Mouse (Mus musculus) lung, postnatal 0 days (tissue): ENCODE data around the gene Tctn3. TPM values are rescaled to one million over a fixed set of nuclear protein-coding genes. Genes with fewer than 3 reads are reported as not detected.
"Not testable (repeated sequence)": the region's sequence is repeated elsewhere in the genome, so short reads cannot be mapped to it uniquely, and the experiment has no call there.

ENCODE experiments used
- ATAC-seq: fragments of 200-750 bp; cut with Nextera tagmentation; 2 replicates; pipeline ENCODE4 v1.8.0; 2017; ENCODE audit warnings: moderate library complexity
- DNase-seq: peaks from one replicate; pipeline ENCODE4 v3.0.0-alpha.2; 2016; ENCODE audit warnings: low spot score
- H3K27ac ChIP-seq: fragments of 300-500 bp; sonication (generic); 2 replicates; pipeline ENCODE4 v1.5.1; 2014; ENCODE audit warnings: antibody characterized with exemption, mild to moderate bottlenecking, low read length, mixed read lengths
- H3K27me3 ChIP-seq: fragments of 300-500 bp; sonication (generic); replicated peaks from 2 replicates; pipeline ENCODE4 v1.6.1; 2014; ENCODE audit warnings: low read length, mixed read lengths; ENCODE audit not compliant: insufficient read depth
- H3K36me3 ChIP-seq: fragments of 300-500 bp; sonication (generic); 2 replicates; pipeline ENCODE4 v1.6.1; 2014; ENCODE audit warnings: low read length, mixed read lengths; ENCODE audit not compliant: insufficient read depth
- H3K4me1 ChIP-seq: fragments of 300-500 bp; sonication (generic); 2 replicates; pipeline ENCODE4 v1.6.1; 2014; ENCODE audit warnings: antibody characterized with exemption, low read depth, low read length, mixed read lengths; ENCODE audit not compliant: insufficient read depth
- H3K4me2 ChIP-seq: fragments of 300-500 bp; sonication (generic); replicated peaks from 2 replicates; pipeline ENCODE4 v1.6.1; 2014; ENCODE audit warnings: low read depth, mild to moderate bottlenecking, low read length, moderate library complexity, mixed read lengths
- H3K4me3 ChIP-seq: fragments of 300-500 bp; sonication (generic); 2 replicates; pipeline ENCODE4 v1.5.1; 2014; ENCODE audit warnings: low read depth, low read length
- H3K9ac ChIP-seq: fragments of 300-500 bp; sonication (generic); replicated peaks from 2 replicates; pipeline ENCODE4 v1.6.1; 2014; ENCODE audit warnings: low read depth, mild to moderate bottlenecking
- H3K9me3 ChIP-seq: fragments of 300-500 bp; sonication (generic); 2 replicates; pipeline ENCODE4 v1.6.1; 2016; ENCODE audit warnings: low read length, mixed read lengths
- CTCF ChIP-seq: IDR thresholded peaks from 2 replicates; pipeline ENCODE4 v1.5.1; 2016; ENCODE audit warnings: antibody characterized with exemption, mild to moderate bottlenecking
- EP300 ChIP-seq: IDR thresholded peaks from 2 replicates; pipeline ENCODE4 v1.6.1; 2016; ENCODE audit warnings: antibody characterized with exemption, mild to moderate bottlenecking, control low read depth
- WGBS: fragments of 180-500 bp; shearing (Covaris S2); extraction: QIAGEN DNeasy Blood & Tissue Kit; methylation state at CpG from one replicate; pipeline ENCODE4 v1.1.7; 2014; 5-methylcytosine and 5-hydroxymethylcytosine counted together
- polyA plus RNA-seq: library from polyadenylated mRNA; unstranded; fragments of >200 nt; fragmentation: Nextera tagmentation; extraction: Ambion mirVana; gene quantifications from 2 replicates; pipeline ENCODE4 v1.2.1, GENCODE M21; 2015

The Tctn3 gene
- polyA plus RNA-seq, 1 experiment from 2014 or later, result 7.8 TPM

GRCm38 (mm10) chr19:40632193-40632592 lies 20.2 kb upstream of the Tctn3 start:
- no peaks in the 10 kb centered on the region; the same call in 1 of the 2 replicates for H3K4me1 ChIP-seq
- peak; percentile 52 for DNase-seq
- H3K4me2 ChIP-seq, result no peak overlapping the region
- 20% methylated on average over 3 of the region's 3 CpGs for WGBS
- H3K4me3 ChIP-seq, result no peak overlapping the region
- peak; percentile 28; the same call in 1 of the 2 replicates for ATAC-seq
- no peaks in the 10 kb centered on the region for H3K27me3 ChIP-seq
- H3K9ac ChIP-seq, result no peak overlapping the region
- TF ChIP-seq CTCF (no peak), EP300 (peak; percentile 78)
- H3K9me3 ChIP-seq, result no peaks in the 10 kb centered on the region
- no peak overlapping the region for H3K27ac ChIP-seq
- H3K36me3 ChIP-seq, result no peaks in the 10 kb centered on the region

GRCm38 (mm10) chr19:40630606-40631005 lies 18.6 kb upstream of the Tctn3 start:
- ATAC-seq (no peak), DNase-seq (peak; percentile 9)
- no peak for TF ChIP-seq CTCF
- TF ChIP-seq EP300, result no peak
- no peak overlapping the region for H3K9ac ChIP-seq
- H3K4me2 ChIP-seq, result no peak overlapping the region
- H3K27ac ChIP-seq, result no peak overlapping the region
- H3K9me3 ChIP-seq, result no peaks in the 10 kb centered on the region
- H3K27me3 ChIP-seq, result no peaks in the 10 kb centered on the region
- H3K4me1 ChIP-seq, result no peaks in the 10 kb centered on the region; the same call in 1 of the 2 replicates
- H3K4me3 ChIP-seq, result no peak overlapping the region
- no peaks in the 10 kb centered on the region for H3K36me3 ChIP-seq
- WGBS, result 48% methylated on average over 7 of the region's 7 CpGs

- DNase-seq (peak; percentile 13), ATAC-seq (no peak)
- Histone ChIP-seq H3K36me3 (no peaks in the 10 kb centered on the region), H3K27ac (no peak overlapping the region), H3K4me3 (no peak overlapping the region), H3K9me3 (no peaks in the 10 kb centered on the region), H3K9ac (no peak overlapping the region), H3K4me2 (no peak overlapping the region), H3K27me3 (no peaks in the 10 kb centered on the region), H3K4me1 (no peaks in the 10 kb centered on the region; the same call in 1 of the 2 replicates)
- no peak for TF ChIP-seq CTCF
- WGBS, result 72% methylated on average over 3 of the region's 3 CpGs
Observed at GRCm38 (mm10) chr19:40630096-40630495, 18.1 kb upstream of the Tctn3 start.

GRCm38 (mm10) chr19:40628950-40629349 lies 16.9 kb upstream of the Tctn3 start:
- TF ChIP-seq CTCF, result no peak
- no peak for TF ChIP-seq EP300
- no peaks in the 10 kb centered on the region for H3K27me3 ChIP-seq
- ATAC-seq (no peak), DNase-seq (no peak)
- no peak overlapping the region for H3K27ac ChIP-seq
- no peak overlapping the region for H3K9ac ChIP-seq
- H3K4me2 ChIP-seq, result no peak overlapping the region
- no peaks in the 10 kb centered on the region for H3K36me3 ChIP-seq
- no peak overlapping the region for H3K4me3 ChIP-seq
- H3K9me3 ChIP-seq, result no peaks in the 10 kb centered on the region
- H3K4me1 ChIP-seq, result no peaks in the 10 kb centered on the region; the same call in 1 of the 2 replicates

GRCm38 (mm10) chr19:40625935-40626334 lies 13.9 kb upstream of the Tctn3 start:
- DNase-seq (no peak), ATAC-seq (no peak)
- Histone ChIP-seq H3K27ac (no peak overlapping the region), H3K4me3 (no peak overlapping the region), H3K4me2 (no peak overlapping the region), H3K9me3 (no peaks in the 10 kb centered on the region), H3K9ac (no peak overlapping the region), H3K4me1 (no peaks in the 10 kb centered on the region), H3K27me3 (no peaks in the 10 kb centered on the region), H3K36me3 (no peaks in the 10 kb centered on the region)
- no peak for TF ChIP-seq EP300
- TF ChIP-seq CTCF, result no peak
- 25% methylated on average over 12 of the region's 12 CpGs for WGBS

- H3K4me1 ChIP-seq, H3K27me3 ChIP-seq, H3K9ac ChIP-seq, H3K36me3 ChIP-seq, H3K4me3 ChIP-seq, H3K27ac ChIP-seq, H3K9me3 ChIP-seq, H3K4me2 ChIP-seq, DNase-seq, ATAC-seq: not testable (repeated sequence)
- WGBS, result 64% methylated on average over 9 of the region's 26 CpGs
Observed at GRCm38 (mm10) chr19:40621616-40622015, 9.6 kb upstream of the Tctn3 start.

DNA sequence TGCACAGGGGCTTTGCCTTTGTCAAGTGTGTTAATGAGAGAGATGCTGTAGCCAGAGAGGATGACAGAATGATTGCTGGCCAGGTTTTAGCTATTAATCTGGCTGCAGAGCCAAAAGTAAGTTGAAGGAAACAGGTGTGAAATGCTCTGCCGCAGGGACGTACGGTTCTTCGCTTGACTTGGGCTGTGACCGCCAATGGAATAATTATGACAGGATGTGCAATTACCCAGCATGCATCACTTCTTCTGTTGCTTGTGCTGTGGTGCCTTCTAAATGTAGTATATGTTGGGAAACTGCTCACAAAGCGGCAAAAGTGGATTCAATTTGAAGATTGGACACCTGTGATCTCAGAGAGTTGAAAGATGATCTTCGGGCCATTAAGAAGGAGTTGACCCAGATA lies 4.0 kb upstream of the Tctn3 start:
- H3K27me3 ChIP-seq, result no peaks in the 10 kb centered on the region
- no peaks in the 10 kb centered on the region for H3K36me3 ChIP-seq
- TF ChIP-seq CTCF, result no peak
- no peak for TF ChIP-seq EP300
- no peaks in the 10 kb centered on the region for H3K4me1 ChIP-seq
- ATAC-seq (no peak), DNase-seq (no peak)
- H3K9ac ChIP-seq, result no peak overlapping the region
- 80% methylated on average over 7 of the region's 7 CpGs for WGBS
- no peak overlapping the region for H3K27ac ChIP-seq
- no peak overlapping the region for H3K4me3 ChIP-seq
- H3K4me2 ChIP-seq, result no peak overlapping the region
- H3K9me3 ChIP-seq, result no peaks in the 10 kb centered on the region
